Mouse (Mus musculus): ENCODE results near the gene Sept12.
A peak's percentile ranks its signal among the peaks of the same experiment; 100 is the strongest.

Gene Sept12

DNA sequence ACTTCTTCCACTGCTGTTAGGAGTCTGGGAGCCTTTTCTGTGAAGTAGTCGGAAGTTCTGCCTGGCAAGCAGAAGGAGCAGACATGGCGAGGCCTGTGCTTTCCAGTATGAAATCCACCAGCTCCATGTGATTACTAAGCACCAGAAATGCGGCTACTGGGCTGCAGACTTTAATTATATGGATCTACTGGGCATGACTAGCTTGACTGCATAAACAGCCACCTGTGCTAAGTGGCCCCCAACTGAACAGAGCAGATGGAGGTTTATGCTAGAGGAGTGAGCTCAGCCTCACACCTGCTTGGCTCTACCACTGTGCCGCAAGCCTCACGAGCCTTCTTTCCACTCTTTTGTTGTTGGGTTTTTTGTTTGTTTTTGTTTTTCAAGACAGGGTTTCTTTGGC is 23.1 kb downstream of the Sept12 start:
- DNase-seq (ENCODE audit: low spot score in 2 of 2), result no peak

DNA sequence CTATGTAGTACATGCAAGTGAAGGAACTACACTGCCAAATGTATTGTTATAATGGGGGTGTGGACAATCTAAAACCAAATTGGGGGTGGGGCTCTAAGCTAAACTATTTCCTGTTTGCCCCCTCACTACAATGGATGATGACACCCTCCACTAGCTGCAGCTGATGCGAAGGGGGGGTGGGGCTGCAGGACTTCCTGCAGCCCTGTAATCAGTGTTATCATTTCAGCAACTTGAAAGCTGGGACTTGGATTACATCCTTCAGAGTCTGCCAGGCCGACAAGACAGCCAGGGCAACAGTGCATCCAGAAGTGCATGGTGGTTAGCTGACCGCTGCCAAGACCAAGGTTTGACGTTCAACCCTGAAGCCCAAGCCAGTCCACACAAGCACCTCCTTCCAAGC is 26.0 kb downstream of the Sept12 start:
- no peak for DNase-seq (ENCODE audit: low spot score in 2 of 2)

DNA sequence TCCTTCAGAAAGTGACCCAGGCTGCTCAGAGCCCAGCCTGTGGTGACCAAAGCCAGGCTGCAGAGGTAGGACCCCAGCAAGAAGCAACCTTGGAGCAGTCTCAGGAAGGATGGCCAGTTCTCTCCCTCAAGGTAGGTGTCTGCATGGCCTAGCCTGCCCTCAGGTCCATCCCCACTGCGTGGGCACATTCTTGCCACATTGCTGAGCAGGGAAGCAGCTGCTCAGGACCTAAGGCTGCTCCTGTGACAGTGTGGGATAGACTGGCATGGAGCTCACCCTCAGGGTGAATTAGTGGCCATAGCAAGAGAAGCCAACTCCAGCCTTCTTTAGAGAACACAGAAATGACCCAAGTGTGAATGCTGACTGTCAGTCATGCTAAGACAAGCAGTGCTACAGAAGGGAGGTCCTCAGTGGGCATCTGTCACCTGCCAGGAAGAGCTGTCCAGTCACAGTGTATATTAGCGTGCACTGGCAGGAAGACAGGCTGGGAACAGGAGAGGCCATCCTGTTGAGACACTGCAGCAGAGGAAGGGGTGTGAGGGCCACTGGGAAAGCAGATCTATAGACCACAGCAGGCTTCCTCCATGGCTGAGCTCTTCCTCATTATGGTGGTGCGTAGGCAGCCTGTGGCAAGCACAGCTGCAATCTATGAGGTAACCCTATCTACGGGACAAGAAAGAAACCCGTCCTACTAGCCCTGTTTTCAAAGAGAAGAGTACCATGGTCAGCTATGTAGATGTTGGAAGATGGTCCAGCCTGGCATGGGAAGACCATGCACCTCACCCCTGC is 28.4 kb downstream of the Sept12 start:
- no peak for DNase-seq (ENCODE audit: low spot score in 2 of 2)

DNA sequence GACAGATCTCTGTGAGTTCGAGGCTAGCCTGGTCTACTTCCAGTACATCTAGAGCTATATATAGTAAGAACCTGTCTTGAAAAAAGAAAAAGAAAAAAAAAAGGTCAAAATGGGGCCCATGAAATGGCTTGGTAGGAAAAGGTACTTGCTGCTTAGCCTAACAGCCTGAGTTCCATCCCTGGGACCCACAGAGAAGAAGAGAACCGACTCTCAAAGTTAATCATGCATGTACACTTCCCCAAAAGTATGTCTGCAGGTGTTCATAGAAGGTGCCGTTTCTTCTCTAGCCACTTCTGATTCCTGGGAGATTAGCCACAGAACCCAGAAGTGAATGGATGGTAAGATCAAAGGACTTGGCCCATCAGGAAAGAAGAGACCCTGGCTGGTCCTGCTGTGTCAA is 29.2 kb downstream of the Sept12 start:
- no peak for DNase-seq (ENCODE audit: low spot score in 2 of 2)

DNA sequence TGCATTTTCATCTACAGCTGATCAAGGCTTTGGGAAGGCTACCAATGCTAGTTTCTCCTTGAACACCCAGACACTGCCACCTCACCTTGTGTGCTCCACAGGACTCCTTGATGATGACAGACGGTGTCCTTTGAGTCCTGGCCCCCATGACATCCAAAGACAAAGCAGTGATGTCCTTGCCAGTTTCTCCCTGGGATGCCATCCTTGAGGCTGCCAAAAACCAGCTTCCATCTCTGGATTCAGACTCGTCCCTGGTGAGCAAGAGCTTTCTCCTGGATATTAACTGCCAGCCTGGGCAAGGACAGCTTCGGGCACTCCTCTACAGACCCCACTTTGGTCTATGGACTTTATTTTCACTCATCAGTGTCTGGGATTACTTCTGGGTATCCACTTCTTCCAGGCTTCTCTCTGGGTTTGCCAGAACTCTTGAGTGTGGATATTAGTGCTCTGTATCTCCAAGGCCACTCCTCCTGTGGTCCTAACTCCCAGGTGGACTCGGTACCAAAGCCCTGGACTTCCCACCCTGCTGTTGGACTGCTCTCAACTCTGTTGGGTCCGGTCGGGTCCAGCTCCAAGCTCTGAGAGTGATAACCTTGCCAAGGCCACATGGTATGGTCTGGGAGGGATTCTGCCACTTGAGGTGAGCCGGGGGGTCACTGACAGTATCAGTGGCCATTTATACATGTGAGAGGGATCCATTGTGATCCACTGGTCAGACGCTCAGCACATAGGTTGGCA is 32.1 kb downstream of the Sept12 start:
- DNase-seq (ENCODE audit: low spot score in 2 of 2), result no peak

DNA sequence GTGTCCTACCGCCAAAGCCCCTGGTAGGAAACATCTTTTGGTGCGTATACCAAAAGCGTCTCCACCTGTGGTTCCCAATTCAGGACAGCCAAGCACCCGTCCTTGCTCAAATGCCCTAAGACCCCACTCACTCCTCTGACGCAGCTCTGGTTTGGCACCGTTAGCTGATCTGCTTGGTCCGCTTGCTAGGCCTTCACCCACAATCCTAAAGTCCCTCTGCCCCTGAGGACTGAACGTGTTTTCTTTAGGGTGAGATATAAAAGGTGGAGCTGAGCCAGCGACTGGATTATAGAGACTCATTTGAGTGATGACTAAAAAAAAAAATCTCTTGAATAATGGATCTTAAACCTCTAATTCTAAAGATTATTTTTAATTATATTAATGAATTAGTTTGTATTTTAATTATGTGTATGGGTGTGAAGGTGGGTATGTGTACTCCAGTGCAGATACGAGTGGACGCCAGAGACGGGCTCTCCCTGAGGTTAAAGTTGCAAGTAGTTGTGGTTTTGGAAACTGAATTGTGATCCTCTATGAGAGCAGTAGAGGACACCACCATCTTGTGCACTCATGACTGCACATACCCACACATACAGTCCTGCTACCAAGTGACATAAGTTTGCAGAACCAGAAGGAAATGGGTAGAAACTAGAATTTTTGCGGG is 32.8 kb downstream of the Sept12 start:
- DNase-seq (ENCODE audit: low spot score in 2 of 2), result peak in 1 of 2 experiments; percentile 47

DNA sequence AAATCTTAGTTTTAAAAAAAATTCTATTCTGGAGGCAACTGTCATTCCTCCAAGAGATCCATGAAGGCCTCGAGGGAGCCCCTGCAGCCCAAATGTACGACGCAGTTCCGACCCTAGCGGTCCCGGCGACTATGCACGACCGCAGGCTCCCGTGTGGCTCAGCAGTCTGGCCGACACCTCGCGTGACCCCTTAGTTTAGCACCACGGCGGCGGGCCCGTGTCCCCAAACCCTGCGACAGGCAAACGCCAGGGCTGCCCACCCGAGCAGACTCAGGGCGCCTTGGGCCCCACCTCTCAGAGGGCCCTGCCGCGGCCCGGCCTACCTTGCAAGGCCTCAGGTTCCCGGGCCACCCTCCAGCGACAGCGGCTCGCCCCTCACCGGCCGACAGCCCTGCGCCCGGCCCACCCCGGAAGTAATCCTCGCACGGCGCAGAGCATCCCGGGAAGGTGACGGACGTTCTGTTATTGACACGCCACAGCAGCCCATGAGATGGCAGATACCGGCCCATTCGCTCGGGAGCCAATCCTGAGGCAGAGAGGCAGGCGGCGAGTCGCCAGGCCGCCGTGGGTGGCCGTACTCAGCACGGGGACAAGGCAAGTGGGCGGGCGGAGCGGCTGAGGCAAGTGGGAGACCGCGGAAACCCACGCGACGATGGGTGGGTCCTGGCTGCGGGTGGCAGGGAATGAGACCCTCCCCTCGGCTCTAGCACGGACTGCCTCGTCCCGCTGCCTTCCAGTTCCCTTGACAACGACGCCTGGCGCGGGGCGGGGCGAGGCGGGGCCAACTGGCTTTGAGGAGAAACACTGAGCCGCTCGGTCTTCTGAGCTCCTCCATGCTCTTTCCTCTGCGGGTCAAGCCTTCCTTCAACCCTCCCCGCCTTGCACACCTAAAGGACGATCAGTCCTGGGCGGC is 33.6 kb downstream of the Sept12 start, which contains the start of gene Anks3:
Gene Anks3, minus strand, starts transcription at position 409 of the 913 bp plus-strand sequence.
- peak; percentile 99 to 100 for DNase-seq (ENCODE audit: low spot score in 2 of 2)

DNA sequence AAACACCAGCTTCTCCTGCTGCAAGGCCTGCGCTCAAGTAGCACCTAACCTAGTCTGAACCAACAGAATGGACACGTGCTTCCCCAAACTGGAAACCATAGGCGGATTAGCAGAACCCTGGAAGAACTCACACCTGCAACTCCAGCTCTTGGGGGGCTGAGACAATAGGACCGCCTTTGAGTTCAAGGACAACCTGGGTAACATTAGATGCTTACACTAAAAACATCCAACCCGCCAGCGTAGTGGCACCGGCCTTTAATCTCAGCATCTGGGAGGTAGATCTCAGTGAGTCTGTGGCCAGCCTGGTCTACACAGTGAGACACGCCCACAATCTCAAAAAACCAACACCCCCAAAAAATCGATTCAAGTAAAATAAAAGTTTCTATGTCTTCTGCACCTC is 34.3 kb downstream of the Sept12 start:
- DNase-seq (ENCODE audit: low spot score in 2 of 2), result no peak

DNA sequence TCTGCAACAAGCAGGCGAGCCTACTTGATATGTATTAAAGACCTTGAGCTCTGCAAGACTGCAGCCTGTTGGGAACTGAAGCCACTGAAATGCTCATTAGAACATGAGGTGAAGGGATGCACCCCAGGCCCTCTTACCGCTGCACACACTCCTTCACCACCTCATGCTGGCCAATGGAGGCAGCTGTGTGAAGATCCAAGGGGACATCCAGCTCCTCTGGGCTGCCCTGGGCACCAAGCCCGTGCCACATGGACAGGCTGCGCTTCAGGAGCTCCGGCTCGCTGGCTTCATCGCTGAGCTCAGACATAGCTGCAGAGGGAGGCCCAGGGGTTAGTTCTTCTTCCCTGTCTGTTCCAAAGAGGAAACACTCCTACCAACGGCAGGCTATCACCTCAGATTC is 37.4 kb downstream of the Sept12 start:
- DNase-seq (ENCODE audit: low spot score in 2 of 2), result no peak

DNA sequence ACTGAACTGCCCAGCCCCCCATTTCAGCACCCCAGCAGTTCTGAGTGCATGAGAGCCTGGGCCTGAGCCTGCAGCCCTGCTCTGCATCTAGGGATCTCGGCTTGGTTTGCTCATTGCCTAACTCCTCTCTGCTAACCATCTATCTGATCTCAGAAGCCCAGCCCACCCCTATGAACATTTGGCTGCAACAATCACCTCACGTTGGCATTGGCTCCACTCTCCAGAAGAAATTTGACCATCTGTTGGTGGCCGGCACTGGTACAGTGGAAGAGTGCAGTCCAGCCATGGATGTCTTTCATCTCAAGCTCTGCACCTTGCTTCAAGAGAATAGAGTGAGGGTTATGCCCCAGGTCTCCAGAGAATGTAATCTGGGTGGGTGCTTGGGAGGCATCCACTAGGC is 40.2 kb downstream of the Sept12 start:
- DNase-seq (ENCODE audit: low spot score in 2 of 2), result no peak

DNA sequence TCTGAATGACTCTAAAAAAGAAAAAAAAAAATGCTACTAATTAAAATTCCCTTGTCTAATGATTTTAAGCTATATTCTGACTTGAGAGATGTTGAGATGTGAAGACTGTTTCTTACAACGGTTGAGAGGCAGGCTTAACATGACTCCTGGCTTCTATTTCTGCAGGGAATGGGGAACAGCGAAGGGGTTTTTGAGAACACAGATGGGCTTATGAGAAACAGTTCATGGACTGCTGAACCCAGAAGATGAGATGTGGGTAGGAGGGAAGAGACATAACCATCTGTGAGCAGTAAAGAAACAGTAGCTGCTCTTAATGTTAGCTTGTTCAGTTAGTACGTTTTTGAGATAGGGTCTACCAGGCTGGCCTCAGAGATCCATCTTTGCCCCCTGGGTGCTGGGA is 41.0 kb downstream of the Sept12 start:
- DNase-seq (ENCODE audit: low spot score in 2 of 2), result no peak

DNA sequence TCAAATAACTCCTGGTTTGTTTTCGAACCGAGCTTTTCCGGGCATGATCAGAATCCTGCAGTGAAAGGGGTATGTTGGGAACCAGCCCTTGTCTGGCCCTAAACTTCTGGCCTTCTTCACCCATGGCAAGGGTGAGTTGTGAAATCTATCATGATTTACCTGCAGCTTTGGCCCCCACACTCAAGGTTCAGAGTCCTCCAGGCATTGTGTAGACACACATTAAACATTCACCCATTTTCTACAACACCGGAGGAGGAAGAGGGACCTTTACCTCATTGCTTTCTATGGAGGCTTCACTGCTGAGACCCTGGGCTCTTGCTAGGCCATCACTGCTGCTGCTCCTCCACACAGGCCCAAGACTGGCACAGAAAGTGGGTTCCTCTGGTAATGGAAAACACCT is 50.3 kb downstream of the Sept12 start:
- DNase-seq (ENCODE audit: low spot score in 2 of 2), result no peak

DNA sequence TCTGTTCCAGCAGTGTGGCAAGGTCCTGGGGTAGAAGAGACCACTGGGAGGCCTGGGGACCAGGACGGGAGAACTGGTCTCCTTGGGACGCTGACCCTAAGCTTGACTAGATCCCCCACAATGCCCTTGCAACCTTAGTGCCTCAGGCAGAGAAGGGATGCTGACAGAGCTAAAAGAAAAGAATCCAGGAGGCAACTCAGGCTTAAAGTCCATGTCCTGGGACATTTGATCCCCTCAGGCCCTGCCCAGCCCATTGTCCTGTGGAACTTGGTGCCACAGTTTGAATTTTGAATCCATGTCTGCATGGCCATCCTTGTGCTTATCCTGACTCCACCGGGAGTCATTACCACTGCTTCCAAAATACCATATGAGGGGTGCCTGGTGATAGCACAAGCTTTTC is 51.5 kb downstream of the Sept12 start:
- DNase-seq (ENCODE audit: low spot score in 2 of 2), result no peak

DNA sequence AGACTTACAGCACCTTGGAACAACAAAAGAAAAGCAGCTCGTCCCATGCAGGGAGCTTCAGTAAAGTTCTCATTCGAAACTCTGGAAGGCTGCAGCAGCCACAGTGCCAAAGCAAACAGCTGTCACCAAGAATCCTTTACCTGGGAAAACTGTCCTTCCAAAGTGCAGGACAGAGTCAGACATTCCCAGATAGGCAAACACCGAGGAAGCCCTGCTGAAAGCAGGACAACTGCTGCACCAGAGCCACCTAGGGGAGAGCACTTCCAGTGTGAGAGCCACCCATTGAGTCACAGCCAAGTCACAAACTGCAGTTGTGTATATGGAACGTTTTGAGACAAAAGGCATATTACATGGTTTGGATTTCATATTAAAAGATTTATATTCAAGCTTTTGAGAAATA is 52.2 kb downstream of the Sept12 start:
- DNase-seq (ENCODE audit: low spot score in 2 of 2), result no peak

DNA sequence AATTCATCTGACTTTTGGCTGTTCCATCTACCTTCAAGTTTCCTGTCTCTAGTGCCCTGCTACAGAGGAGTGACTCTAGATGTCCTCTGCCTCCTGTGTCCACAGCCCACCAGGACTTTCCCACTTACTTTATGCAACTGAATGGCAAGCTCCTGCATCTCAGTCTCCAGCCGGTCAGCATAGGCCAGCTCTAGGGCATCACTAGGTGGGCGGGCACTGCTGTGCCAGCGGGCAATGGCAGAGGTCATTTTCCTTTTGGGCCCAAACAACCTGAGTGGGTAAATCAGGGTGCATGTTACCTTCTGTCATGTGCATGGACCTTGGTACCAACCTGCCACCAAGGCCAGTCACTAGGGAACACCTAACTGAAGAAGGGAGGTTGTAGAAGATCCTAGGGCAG is 54.2 kb downstream of the Sept12 start:
- no peak for DNase-seq (ENCODE audit: low spot score in 2 of 2)

DNA sequence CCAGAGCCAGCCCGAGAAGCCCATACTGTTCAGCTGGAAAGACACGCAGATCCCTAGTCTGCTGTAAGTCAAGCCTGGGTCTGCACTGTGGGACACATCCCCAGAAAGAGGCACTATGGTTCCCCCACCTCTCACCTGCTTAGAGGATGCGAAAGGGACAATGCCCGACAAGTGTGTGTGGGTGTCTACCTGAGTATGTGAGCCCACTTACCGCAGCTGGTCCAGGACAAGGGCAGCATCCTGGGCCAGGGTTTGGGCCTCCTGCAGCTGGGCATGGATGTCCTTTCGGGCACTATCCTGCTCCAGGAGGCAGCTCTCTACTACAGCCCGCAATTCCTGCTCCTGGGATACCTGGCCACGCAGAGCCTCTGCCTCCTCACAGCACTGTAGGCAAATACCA is 54.8 kb downstream of the Sept12 start:
- DNase-seq (ENCODE audit: low spot score in 2 of 2), result no peak

DNA sequence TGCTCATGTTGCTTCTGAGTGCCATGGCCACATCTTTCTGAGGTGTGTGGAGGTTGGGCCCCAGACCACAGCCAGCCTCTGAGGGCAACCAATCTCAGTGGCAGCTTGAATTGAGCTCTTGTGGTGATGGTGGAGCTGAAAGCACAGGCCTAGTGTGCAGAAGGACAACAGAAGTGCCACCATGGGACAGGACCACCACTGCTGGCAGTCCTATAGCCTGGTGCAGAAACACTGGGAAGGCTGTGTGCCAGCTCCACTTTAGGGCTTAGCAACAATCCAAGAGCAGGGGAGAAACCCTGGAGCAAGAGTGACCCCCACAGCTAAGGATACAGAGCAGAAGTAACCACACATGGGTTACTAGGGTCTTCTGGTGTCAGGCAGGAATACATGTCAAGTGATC is 56.6 kb downstream of the Sept12 start:
- DNase-seq (ENCODE audit: low spot score in 2 of 2), result no peak

DNA sequence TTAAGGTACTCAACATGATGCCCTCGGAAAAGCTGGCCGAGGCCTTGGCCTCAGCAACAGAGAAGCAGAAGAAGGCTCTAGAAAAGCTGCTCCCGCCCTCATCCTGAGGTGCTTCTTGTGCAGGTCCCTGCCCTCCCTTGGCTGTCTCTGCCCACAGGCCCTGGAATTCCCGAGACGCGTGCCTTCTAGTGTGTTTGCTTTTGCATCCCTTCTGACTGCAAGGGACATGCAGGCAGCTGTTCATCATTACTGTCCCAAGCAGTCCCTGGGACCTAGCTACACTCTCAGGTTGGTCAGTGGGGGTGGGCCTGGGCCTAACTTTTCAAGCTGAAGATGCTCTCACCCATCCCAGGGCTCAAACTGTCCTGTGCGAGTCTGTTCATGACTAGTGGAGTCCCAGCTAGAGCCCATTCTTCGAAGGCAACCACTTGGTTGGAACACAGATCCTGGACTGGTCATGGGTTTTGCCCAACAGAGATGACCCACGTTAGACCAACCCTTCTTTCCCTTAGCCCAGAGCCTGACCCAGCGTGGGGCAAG is 57.3 kb downstream of the Sept12 start:
- DNase-seq (ENCODE audit: low spot score in 2 of 2), result no peak

DNA sequence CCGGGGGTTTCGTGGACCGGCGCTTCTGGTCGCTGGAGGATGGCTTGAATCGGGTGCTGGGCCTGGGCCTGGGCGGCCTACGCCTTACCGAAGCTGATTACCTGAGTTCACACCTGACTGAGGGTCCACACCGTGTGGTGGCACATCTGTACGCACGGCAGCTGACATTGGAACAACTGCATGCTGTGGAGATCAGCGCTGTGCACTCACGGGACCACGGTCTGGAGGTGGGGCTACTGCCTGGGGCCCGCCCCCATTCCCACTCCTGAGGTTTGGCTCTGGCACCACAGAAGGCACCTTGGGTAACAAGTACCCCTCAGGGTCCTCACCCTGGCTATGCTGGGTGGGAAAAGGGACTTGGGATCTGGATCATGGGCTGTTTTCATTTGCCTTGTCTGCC is 58.2 kb downstream of the Sept12 start:
- peak; percentile 69 to 76 for DNase-seq (ENCODE audit: low spot score in 2 of 2)

DNA sequence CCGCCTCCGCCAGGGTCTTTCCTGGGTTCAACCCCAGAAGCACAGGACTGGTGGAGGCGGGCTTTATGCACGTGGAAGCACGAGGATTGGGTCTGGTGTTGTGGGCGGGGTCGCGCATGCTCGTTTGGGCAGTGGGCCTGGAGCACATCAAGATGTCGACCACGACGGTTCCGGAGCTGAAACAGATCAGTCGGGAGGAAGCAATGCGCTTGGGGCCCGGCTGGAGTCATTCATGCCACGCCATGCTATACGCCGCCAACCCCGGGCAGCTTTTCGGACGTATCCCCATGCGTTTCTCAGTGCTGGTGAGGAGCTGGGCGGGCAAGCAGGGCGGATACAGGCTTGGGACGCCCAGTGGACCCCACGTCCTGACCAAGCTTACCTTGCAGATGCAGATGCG is 58.7 kb downstream of the Sept12 start:
- DNase-seq (ENCODE audit: low spot score in 2 of 2), result peak; percentile 98

DNA sequence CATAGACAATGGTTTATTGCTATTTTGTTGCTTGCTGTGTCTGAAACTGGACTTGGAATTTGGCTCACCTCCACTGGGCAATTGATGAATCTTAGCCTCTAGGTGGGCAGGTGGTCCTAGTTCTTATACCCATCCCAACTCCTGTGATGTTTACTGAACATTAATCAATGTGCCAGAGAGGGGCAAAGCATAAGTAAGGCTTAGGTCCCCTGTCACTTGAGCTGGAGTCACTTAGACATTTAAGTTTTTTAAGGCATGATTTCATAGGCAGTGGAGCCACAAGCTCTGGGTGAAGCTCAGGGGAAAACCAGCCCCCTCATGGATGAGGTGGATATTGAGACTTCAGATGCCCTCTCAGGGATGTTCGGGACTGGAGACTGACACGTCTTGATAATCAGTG is 59.2 kb downstream of the Sept12 start, which contains the start of gene Nudt16l1:
Gene Nudt16l1, plus strand, starts transcription at position 301 of the 400 bp plus-strand sequence.
- DNase-seq (ENCODE audit: low spot score in 2 of 2), result no peak
